Mouse (Mus musculus): ENCODE results near the gene Igdcc4. TPM values are rescaled to one million over a fixed set of nuclear protein-coding genes. Genes with fewer than 3 reads are reported as not detected.

The Igdcc4 gene
- total and polyA plus RNA-seq, 3 experiments: under 0.01 to 0.14 TPM; not detected in 1

- H3K36me3 ChIP-seq (ENCODE audit: control insufficient read depth in 1 of 2, insufficient read depth in 2 of 2, low read length in 2 of 2): no peaks in the 10 kb centered on the region
- no peaks in the 10 kb centered on the region for H3K4me1 ChIP-seq (ENCODE audit: control insufficient read depth in 1 of 2, insufficient read depth in 2 of 2, low read length in 2 of 2)
- H3K27ac ChIP-seq (ENCODE audit: control insufficient read depth, low read depth, low read length): no peak overlapping the region
- H3K4me3 ChIP-seq (ENCODE audit: control insufficient read depth in 1 of 2, insufficient read depth in 1 of 2, low read depth in 2 of 2, low read length in 2 of 2): no peak overlapping the region
- no peak for DNase-seq (ENCODE audit: low read depth, low spot score)
- no peaks in the 10 kb centered on the region for H3K9me3 ChIP-seq (replicated peaks; ENCODE audit: insufficient read depth, low read length)
- H3K79me2 ChIP-seq (ENCODE audit: control insufficient read depth, insufficient read depth, low read length, poor library complexity): no peaks in the 10 kb centered on the region
- TF ChIP-seq MYB (IDR thresholded peaks at IDR 0.05; ENCODE audit: low read depth, low read length) (no peak), JUND (IDR thresholded peaks at IDR 0.05; ENCODE audit: low read depth, low read length) (no peak), ELF1 (IDR thresholded peaks at IDR 0.05; ENCODE audit: low read depth, low read length) (no peak), UBTF (IDR thresholded peaks at IDR 0.05; ENCODE audit: borderline replicate concordance, insufficient read depth, low read depth, low read length) (no peak), E2F4 (IDR thresholded peaks at IDR 0.05; ENCODE audit: borderline replicate concordance, low read depth, low read length) (no peak)
- H3K9ac ChIP-seq (ENCODE audit: control insufficient read depth, low read depth, low read length, poor library complexity, severe bottlenecking): no peak overlapping the region
- peaks cover 0 to 1% of the 10 kb centered on the region in 2 experiments; a peak in 2 of 4 replicates for H3K27me3 ChIP-seq (ENCODE audit: control insufficient read depth in 1 of 2, insufficient read depth in 2 of 2, low read length in 2 of 2)
Observed at GRCm38 (mm10) chr9:65166386-65166785, 65.1 kb downstream of the Igdcc4 start.

GRCm38 (mm10) chr9:65168534-65168933 is 67.2 kb downstream of the Igdcc4 start:
- Histone ChIP-seq H3K9ac (ENCODE audit: control insufficient read depth, low read depth, low read length, poor library complexity, severe bottlenecking) (no peak overlapping the region), H3K27ac (ENCODE audit: control insufficient read depth, low read depth, low read length) (no peak overlapping the region), H3K79me2 (ENCODE audit: control insufficient read depth, insufficient read depth, low read length, poor library complexity) (no peaks in the 10 kb centered on the region), H3K27me3 (ENCODE audit: control insufficient read depth in 1 of 2, insufficient read depth in 2 of 2, low read length in 2 of 2) (peaks cover 0 to 1% of the 10 kb centered on the region in 2 experiments; a peak in 2 of 4 replicates), H3K4me1 (ENCODE audit: control insufficient read depth in 1 of 2, insufficient read depth in 2 of 2, low read length in 2 of 2) (no peaks in the 10 kb centered on the region), H3K36me3 (ENCODE audit: control insufficient read depth in 1 of 2, insufficient read depth in 2 of 2, low read length in 2 of 2) (no peaks in the 10 kb centered on the region), H3K4me3 (ENCODE audit: control insufficient read depth in 1 of 2, insufficient read depth in 1 of 2, low read depth in 2 of 2, low read length in 2 of 2) (no peak overlapping the region), H3K9me3 (replicated peaks; ENCODE audit: insufficient read depth, low read length) (no peaks in the 10 kb centered on the region)
- no peak for DNase-seq (ENCODE audit: low read depth, low spot score)
- no peak for TF ChIP-seq CHD1 (IDR thresholded peaks at IDR 0.05; ENCODE audit: low read depth, low read length)
- TF ChIP-seq MXI1 (IDR thresholded peaks at IDR 0.05; ENCODE audit: low read depth, low read length): no peak
- TF ChIP-seq KAT2A (conservative IDR thresholded peaks at IDR 0.05; ENCODE audit: low read depth, low read length): no peak
- TF ChIP-seq CHD2 (IDR thresholded peaks at IDR 0.05; ENCODE audit: low read length): no peak
- no peak for TF ChIP-seq ZC3H11A (IDR thresholded peaks at IDR 0.05; ENCODE audit: low read depth, low read length)
- TF ChIP-seq EP300 (IDR thresholded peaks at IDR 0.05; ENCODE audit: low read depth in 1 of 2, low read length in 2 of 2): no peak
- no peak for TF ChIP-seq MEF2A (IDR thresholded peaks at IDR 0.05; ENCODE audit: extremely low read depth, insufficient replicate concordance, low read depth, low read length, poor library complexity, severe bottlenecking)
- no peak for TF ChIP-seq HCFC1 (IDR thresholded peaks at IDR 0.05; ENCODE audit: low read depth, low read length)
- no peak for TF ChIP-seq ZMIZ1 (IDR thresholded peaks at IDR 0.05; ENCODE audit: low read depth, low read length)

- Histone ChIP-seq H3K9ac (ENCODE audit: control insufficient read depth, low read depth, low read length, poor library complexity, severe bottlenecking) (no peak overlapping the region), H3K27me3 (ENCODE audit: control insufficient read depth in 1 of 2, insufficient read depth in 2 of 2, low read length in 2 of 2) (peaks cover 0 to 1% of the 10 kb centered on the region in 2 experiments; a peak in 2 of 4 replicates), H3K27ac (ENCODE audit: control insufficient read depth, low read depth, low read length) (no peak overlapping the region), H3K36me3 (ENCODE audit: control insufficient read depth in 1 of 2, insufficient read depth in 2 of 2, low read length in 2 of 2) (no peaks in the 10 kb centered on the region), H3K9me3 (replicated peaks; ENCODE audit: insufficient read depth, low read length) (no peaks in the 10 kb centered on the region), H3K4me1 (ENCODE audit: control insufficient read depth in 1 of 2, insufficient read depth in 2 of 2, low read length in 2 of 2) (no peaks in the 10 kb centered on the region), H3K4me3 (ENCODE audit: control insufficient read depth in 1 of 2, insufficient read depth in 1 of 2, low read depth in 2 of 2, low read length in 2 of 2) (no peak overlapping the region), H3K79me2 (ENCODE audit: control insufficient read depth, insufficient read depth, low read length, poor library complexity) (no peaks in the 10 kb centered on the region)
- TF ChIP-seq NELFE (IDR thresholded peaks at IDR 0.05; ENCODE audit: low read depth, low read length) (no peak), UBTF (IDR thresholded peaks at IDR 0.05; ENCODE audit: borderline replicate concordance, insufficient read depth, low read depth, low read length) (no peak), ZC3H11A (IDR thresholded peaks at IDR 0.05; ENCODE audit: low read depth, low read length) (no peak), MAFK (IDR thresholded peaks at IDR 0.05; ENCODE audit: borderline replicate concordance, low read depth, low read length) (no peak), MYC (IDR thresholded peaks at IDR 0.05; ENCODE audit: low read depth, low read length) (no peak), SMC3 (IDR thresholded peaks at IDR 0.05; ENCODE audit: low read depth, low read length) (no peak), USF1 (IDR thresholded peaks at IDR 0.05; ENCODE audit: low read depth, low read length) (no peak), SIN3A (IDR thresholded peaks at IDR 0.05; ENCODE audit: low read length) (no peak), CHD2 (IDR thresholded peaks at IDR 0.05; ENCODE audit: low read length) (no peak), CTCF (IDR thresholded peaks at IDR 0.05 in 2 of 3, conservative IDR thresholded peaks at IDR 0.05 in 1 of 3; ENCODE audit: control insufficient read depth in 1 of 3, insufficient read depth in 1 of 3, low read depth in 2 of 3, low read length in 3 of 3, poor library complexity in 1 of 3, severe bottlenecking in 1 of 3) (no peak), MXI1 (IDR thresholded peaks at IDR 0.05; ENCODE audit: low read depth, low read length) (no peak), POLR2AphosphoS5 (IDR thresholded peaks at IDR 0.05; ENCODE audit: borderline replicate concordance, low read depth, low read length) (no peak), MYB (IDR thresholded peaks at IDR 0.05; ENCODE audit: low read depth, low read length) (no peak), MEF2A (IDR thresholded peaks at IDR 0.05; ENCODE audit: extremely low read depth, insufficient replicate concordance, low read depth, low read length, poor library complexity, severe bottlenecking) (no peak), TAL1 (IDR thresholded peaks at IDR 0.05; ENCODE audit: low read length) (no peak), MAZ (IDR thresholded peaks at IDR 0.05; ENCODE audit: low read depth, low read length) (no peak)
- DNase-seq (ENCODE audit: low read depth, low spot score): no peak
Observed at GRCm38 (mm10) chr9:65168952-65169351, 67.7 kb downstream of the Igdcc4 start.
